Mouse (Mus musculus): ENCODE measurements around the gene 4930550L24Rik. TPM values are rescaled to one million over a fixed set of nuclear protein-coding genes. Genes with fewer than 3 reads are reported as not detected.

4930550L24Rik gene
- polyA plus RNA-seq (2016; fragmentation: Nextera tagmentation; extraction: Ambion mirVana): not detected in 2 replicates

DNA sequence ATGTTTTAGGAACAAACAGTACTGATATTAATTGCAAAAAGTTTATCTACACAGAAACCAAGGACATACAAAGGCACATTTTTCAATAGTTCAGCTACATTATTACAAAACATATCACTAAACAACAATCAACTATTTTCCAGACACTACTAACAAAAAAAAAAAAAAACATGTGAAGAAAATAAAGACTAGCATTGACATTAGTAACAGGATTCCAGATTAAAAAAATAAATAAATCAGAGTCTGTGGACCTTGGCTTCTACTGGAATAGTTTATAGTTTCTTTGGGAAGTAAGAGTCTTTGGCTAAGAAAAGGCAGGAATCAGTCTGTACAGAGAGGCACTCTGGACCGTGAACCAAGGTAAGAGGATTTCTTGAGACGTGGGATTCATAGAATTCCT lies at the start of gene 4930550L24Rik:
TSS of gene 4930550L24Rik (plus strand) at position 301 of the 400 bp plus-strand sequence.
- Histone ChIP-seq H3K27me3 (ENCODE audit: low read depth, poor library complexity, severe bottlenecking) (no peaks in the 10 kb centered on the region), H3K9me3 (replicated peaks) (no peaks in the 10 kb centered on the region), H3K36me3 (no peaks in the 10 kb centered on the region), H3K4me1 (no peaks in the 10 kb centered on the region), H3K4me3 (no peak within 1 kb of the TSS), H3K27ac (no peak within 1 kb of the TSS)
- WGBS: 89% methylated on average over 2 of the region's 2 CpGs
- no peak for DNase-seq (ENCODE audit: low spot score)

DNA sequence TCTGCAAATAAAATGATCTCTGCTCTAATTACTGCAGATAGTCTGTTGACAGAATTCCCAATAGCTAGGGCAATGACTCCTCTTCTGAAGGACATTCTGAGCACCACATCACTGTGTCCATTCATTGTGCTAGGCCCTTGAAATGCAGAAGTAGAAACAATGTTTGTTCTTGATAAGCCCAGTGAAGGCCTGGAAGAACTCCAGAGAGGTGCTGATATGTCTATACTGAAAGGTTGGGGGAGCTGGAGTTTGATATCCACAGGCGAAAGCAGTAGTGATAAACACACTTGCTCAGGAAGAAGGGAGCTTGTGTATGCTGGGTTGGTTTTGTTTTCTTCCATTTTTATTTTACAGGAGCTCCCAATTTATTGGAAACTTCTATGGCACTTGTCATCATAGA lies 8.4 kb upstream of the 4930550L24Rik start:
- no peak for DNase-seq (ENCODE audit: low spot score)
- no peaks in the 10 kb centered on the region for H3K9me3 ChIP-seq (replicated peaks)
- no peak overlapping the region for H3K4me3 ChIP-seq
- WGBS: 89% methylated on average over 1 of the region's 1 CpGs
- no peaks in the 10 kb centered on the region for H3K27me3 ChIP-seq (ENCODE audit: low read depth, poor library complexity, severe bottlenecking)
- H3K4me1 ChIP-seq: no peaks in the 10 kb centered on the region
- no peaks in the 10 kb centered on the region for H3K36me3 ChIP-seq
- no peak overlapping the region for H3K27ac ChIP-seq

DNA sequence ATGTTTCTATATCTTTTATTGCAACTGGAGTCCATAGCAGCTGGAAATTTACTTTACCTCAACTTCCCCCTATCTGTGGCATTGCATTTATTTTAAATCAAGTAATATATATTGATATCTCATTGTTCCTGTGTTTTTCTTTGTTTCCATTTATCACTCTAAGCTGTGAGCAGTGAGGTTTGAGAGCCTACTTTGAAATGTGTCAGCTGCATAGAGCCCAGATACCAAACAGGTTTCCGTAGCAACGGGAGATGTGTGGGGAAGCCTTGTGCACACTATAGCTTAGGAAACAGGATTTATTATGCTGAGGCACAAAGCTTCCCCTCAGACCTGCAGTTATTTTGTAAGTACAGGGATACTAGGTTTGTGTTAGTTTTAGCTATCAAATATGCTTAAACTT lies 58.8 kb downstream of the 4930550L24Rik start:
- Histone ChIP-seq H3K27me3 (ENCODE audit: low read depth, poor library complexity, severe bottlenecking) (no peaks in the 10 kb centered on the region), H3K27ac (no peak overlapping the region), H3K4me3 (no peak overlapping the region), H3K36me3 (no peaks in the 10 kb centered on the region), H3K4me1 (no peaks in the 10 kb centered on the region), H3K9me3 (replicated peaks) (no peaks in the 10 kb centered on the region)
- no peak for DNase-seq (ENCODE audit: low spot score)
- WGBS: 94% methylated on average over 2 of the region's 2 CpGs

Data from limb, embryonic 10.5 days (tissue).